Mouse (Mus musculus): Measurements from ENCODE around the gene Gstm6. TPM values are rescaled to one million over a fixed set of nuclear protein-coding genes. Genes with fewer than 3 reads are reported as not detected.
A peak's percentile ranks its signal among the peaks of the same experiment; 100 is the strongest.

Gene Gstm6
- polyA plus RNA-seq, 1 experiment from 2014 or later, result 8.8 TPM

DNA sequence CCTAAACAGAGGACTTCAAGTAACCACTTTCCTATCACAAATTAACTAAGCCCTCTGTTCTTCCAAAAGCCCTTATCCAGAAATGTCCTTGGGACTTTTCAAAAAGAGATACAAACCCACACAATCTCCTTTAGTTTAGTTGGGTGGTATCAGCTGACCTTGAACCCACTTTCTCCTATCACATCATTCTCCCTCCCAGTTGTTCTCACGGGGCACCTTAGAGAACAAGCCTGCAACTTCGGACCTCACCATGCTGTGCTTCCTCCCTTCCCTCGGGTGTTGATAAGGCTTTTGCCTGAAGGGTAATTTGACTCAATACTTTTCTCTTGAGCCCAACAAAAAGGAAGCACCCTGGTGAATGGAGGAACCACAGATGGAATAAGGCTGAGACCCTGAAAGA lies 7.7 kb downstream of the Gstm6 start:
- Histone ChIP-seq H3K36me3 (ENCODE audit: insufficient read depth, low read length) (no peaks in the 10 kb centered on the region), H3K4me1 (replicated peaks; ENCODE audit: insufficient read depth, low read length) (0 out of 2 replicates have a peak, but pooled peaks cover 3% of the 10 kb centered on the region), H3K9me3 (replicated peaks; ENCODE audit: low read length) (no peaks in the 10 kb centered on the region), H3K4me2 (ENCODE audit: low read length) (no peak overlapping the region), H3K9ac (ENCODE audit: low read depth, low read length) (no peak overlapping the region), H3K27me3 (ENCODE audit: insufficient read depth, low read length) (no peaks in the 10 kb centered on the region), H3K27ac (no peak overlapping the region), H3K4me3 (replicated peaks; ENCODE audit: low read depth, low read length) (no peak overlapping the region)
- TF ChIP-seq CTCF (IDR thresholded peaks at IDR 0.05; ENCODE audit: low read depth), result no peak
- ATAC-seq (replicated peaks; ENCODE audit: low FRiP score, low read depth) (no peak), DNase-seq (ENCODE audit: low spot score) (no peak)
- 69% methylated on average over 3 of the region's 3 CpGs for WGBS

DNA sequence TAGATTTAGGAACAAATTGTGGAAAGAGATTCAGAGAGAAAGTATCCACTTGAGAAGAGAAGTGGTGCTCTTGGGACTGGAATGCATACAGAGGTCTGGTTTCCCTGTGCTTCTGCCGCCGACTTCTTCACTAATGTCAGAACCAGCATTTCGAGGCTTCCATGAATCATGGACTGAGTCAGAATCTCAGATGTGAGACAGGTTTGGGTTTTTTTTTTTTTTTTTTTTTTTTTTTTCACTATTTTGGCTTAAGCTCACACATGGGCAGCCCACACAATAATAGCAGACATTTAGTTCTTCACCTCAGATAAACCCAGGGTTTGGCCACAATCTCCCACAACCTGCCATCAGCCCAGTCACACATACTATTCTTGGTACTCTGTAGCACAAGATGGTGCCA lies 8.3 kb downstream of the Gstm6 start:
- no peak overlapping the region for H3K4me2 ChIP-seq (ENCODE audit: low read length)
- no peaks in the 10 kb centered on the region for H3K9me3 ChIP-seq (replicated peaks; ENCODE audit: low read length)
- ATAC-seq (replicated peaks; ENCODE audit: low FRiP score, low read depth) (no peak), DNase-seq (ENCODE audit: low spot score) (no peak)
- no peaks in the 10 kb centered on the region for H3K36me3 ChIP-seq (ENCODE audit: insufficient read depth, low read length)
- no peak overlapping the region for H3K9ac ChIP-seq (ENCODE audit: low read depth, low read length)
- H3K27ac ChIP-seq, result no peak overlapping the region
- no peak for TF ChIP-seq CTCF (IDR thresholded peaks at IDR 0.05; ENCODE audit: low read depth)
- WGBS, result 85% methylated on average over 3 of the region's 3 CpGs
- no peak overlapping the region for H3K4me3 ChIP-seq (replicated peaks; ENCODE audit: low read depth, low read length)
- 0 out of 2 replicates have a peak, but pooled peaks cover 3% of the 10 kb centered on the region for H3K4me1 ChIP-seq (replicated peaks; ENCODE audit: insufficient read depth, low read length)
- H3K27me3 ChIP-seq (ENCODE audit: insufficient read depth, low read length), result no peaks in the 10 kb centered on the region

DNA sequence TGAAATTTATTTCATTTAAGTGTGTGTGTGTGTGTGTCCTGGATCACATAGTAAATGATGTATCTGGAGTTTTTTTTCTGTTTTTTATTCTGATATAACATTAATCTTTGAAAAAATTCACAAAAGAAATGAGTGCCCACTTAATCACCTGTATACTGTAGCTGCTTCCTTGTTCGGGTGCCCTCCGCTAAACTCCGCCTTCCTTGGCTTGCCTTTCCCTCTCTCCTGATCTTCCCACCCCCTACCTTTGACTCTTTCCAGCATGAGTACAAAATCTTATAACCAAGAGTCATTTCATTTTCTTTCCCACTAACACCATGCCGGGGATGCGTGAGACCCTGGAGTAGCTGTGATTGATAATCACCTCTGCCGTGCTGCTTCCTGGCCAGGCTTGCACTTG lies 11.4 kb downstream of the Gstm6 start:
- no peaks in the 10 kb centered on the region for H3K36me3 ChIP-seq (ENCODE audit: insufficient read depth, low read length)
- H3K4me3 ChIP-seq (replicated peaks; ENCODE audit: low read depth, low read length), result no peak overlapping the region
- TF ChIP-seq CTCF (IDR thresholded peaks at IDR 0.05; ENCODE audit: low read depth), result no peak
- H3K4me2 ChIP-seq (ENCODE audit: low read length), result no peak overlapping the region
- ATAC-seq (replicated peaks; ENCODE audit: low FRiP score, low read depth) (no peak), DNase-seq (ENCODE audit: low spot score) (no peak)
- H3K9ac ChIP-seq (ENCODE audit: low read depth, low read length), result no peak overlapping the region
- H3K4me1 ChIP-seq (replicated peaks; ENCODE audit: insufficient read depth, low read length), result no peaks in the 10 kb centered on the region
- no peak overlapping the region for H3K27ac ChIP-seq
- no peaks in the 10 kb centered on the region for H3K27me3 ChIP-seq (ENCODE audit: insufficient read depth, low read length)
- H3K9me3 ChIP-seq (replicated peaks; ENCODE audit: low read length), result no peaks in the 10 kb centered on the region
- 71% methylated on average over 6 of the region's 6 CpGs for WGBS

DNA sequence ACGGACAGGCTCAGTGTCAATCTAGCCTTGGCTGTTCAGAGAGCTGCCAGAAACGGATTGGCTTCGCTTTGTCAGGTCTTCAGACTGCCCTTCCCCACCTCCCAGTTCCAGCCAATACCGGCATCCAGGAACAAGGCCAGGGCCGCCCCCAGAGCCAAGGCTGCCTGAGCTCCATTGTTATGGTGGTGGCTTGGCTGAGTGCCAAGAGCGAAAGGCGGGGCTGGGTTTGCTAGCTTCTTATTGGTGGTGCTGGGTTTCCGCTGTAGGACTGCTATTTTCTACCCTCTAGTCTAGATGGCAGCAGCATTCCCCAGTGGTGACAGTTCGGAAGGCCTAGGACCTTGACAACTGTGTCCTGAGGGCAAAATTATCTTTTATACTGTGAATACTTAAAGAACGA lies 11.9 kb downstream of the Gstm6 start, which contains the start of gene Gstm7:
Gene Gstm7 (minus strand): TSS at position 148 of the 400 bp plus-strand sequence.
- TF ChIP-seq CTCF (IDR thresholded peaks at IDR 0.05; ENCODE audit: low read depth), result peak; percentile 51; the same call in 1 of the 2 replicates
- no peak within 1 kb of the TSS for H3K27ac ChIP-seq
- no peak within 1 kb of the TSS for H3K9ac ChIP-seq (ENCODE audit: low read depth, low read length)
- peak within 1 kb of the TSS; percentile 15; the same call in 1 of the 2 replicates for H3K4me3 ChIP-seq (replicated peaks; ENCODE audit: low read depth, low read length)
- whole genome bisulfite sequencing, result 9% methylated on average over 10 of the region's 10 CpGs
- no peaks in the 10 kb centered on the region for H3K9me3 ChIP-seq (replicated peaks; ENCODE audit: low read length)
- DNase-seq (ENCODE audit: low spot score) (peak; percentile 96), ATAC-seq (replicated peaks; ENCODE audit: low FRiP score, low read depth) (peak; percentile 97)
- H3K27me3 ChIP-seq (ENCODE audit: insufficient read depth, low read length), result no peaks in the 10 kb centered on the region
- no peaks in the 10 kb centered on the region for H3K36me3 ChIP-seq (ENCODE audit: insufficient read depth, low read length)
- peak within 1 kb of the TSS; percentile 36 for H3K4me2 ChIP-seq (ENCODE audit: low read length)
- H3K4me1 ChIP-seq (replicated peaks; ENCODE audit: insufficient read depth, low read length), result no peaks in the 10 kb centered on the region

GRCm38 (mm10) chr3:107931134-107931533 lies 12.4 kb downstream of the Gstm6 start:
- Histone ChIP-seq H3K4me2 (ENCODE audit: low read length) (peak overlapping the region; percentile 36), H3K9me3 (replicated peaks; ENCODE audit: low read length) (no peaks in the 10 kb centered on the region), H3K4me3 (replicated peaks; ENCODE audit: low read depth, low read length) (peak overlapping the region; percentile 15; the same call in 1 of the 2 replicates), H3K27me3 (ENCODE audit: insufficient read depth, low read length) (no peaks in the 10 kb centered on the region), H3K9ac (ENCODE audit: low read depth, low read length) (no peak overlapping the region), H3K4me1 (replicated peaks; ENCODE audit: insufficient read depth, low read length) (no peaks in the 10 kb centered on the region), H3K36me3 (ENCODE audit: insufficient read depth, low read length) (no peaks in the 10 kb centered on the region), H3K27ac (no peak overlapping the region)
- DNase-seq (ENCODE audit: low spot score) (no peak), ATAC-seq (replicated peaks; ENCODE audit: low FRiP score, low read depth) (no peak)
- 67% methylated on average over 2 of the region's 2 CpGs for WGBS
- no peak for TF ChIP-seq CTCF (IDR thresholded peaks at IDR 0.05; ENCODE audit: low read depth)

- WGBS, result 85% methylated on average over 4 of the region's 4 CpGs
- no peak overlapping the region for H3K4me3 ChIP-seq (replicated peaks; ENCODE audit: low read depth, low read length)
- H3K27me3 ChIP-seq (ENCODE audit: insufficient read depth, low read length), result no peaks in the 10 kb centered on the region
- no peak for ATAC-seq (replicated peaks; ENCODE audit: low FRiP score, low read depth)
- no peak overlapping the region for H3K9ac ChIP-seq (ENCODE audit: low read depth, low read length)
- H3K4me1 ChIP-seq (replicated peaks; ENCODE audit: insufficient read depth, low read length), result no peaks in the 10 kb centered on the region
- no peaks in the 10 kb centered on the region for H3K9me3 ChIP-seq (replicated peaks; ENCODE audit: low read length)
- H3K36me3 ChIP-seq (ENCODE audit: insufficient read depth, low read length), result no peaks in the 10 kb centered on the region
- H3K27ac ChIP-seq, result no peak overlapping the region
- no peak for DNase-seq (ENCODE audit: low spot score)
- no peak overlapping the region for H3K4me2 ChIP-seq (ENCODE audit: low read length)
- TF ChIP-seq CTCF (IDR thresholded peaks at IDR 0.05; ENCODE audit: low read depth), result no peak
Measured at GRCm38 (mm10) chr3:107929731-107930130, 13.8 kb downstream of the Gstm6 start.

GRCm38 (mm10) chr3:107929243-107929642 lies 14.3 kb downstream of the Gstm6 start:
- no peak for ATAC-seq (replicated peaks; ENCODE audit: low FRiP score, low read depth)
- TF ChIP-seq CTCF (IDR thresholded peaks at IDR 0.05; ENCODE audit: low read depth), result no peak

More at GRCm38 (mm10) chr3:107929243-107929642, 14.3 kb downstream of the Gstm6 start:
- H3K4me1 ChIP-seq (replicated peaks; ENCODE audit: insufficient read depth, low read length), result no peaks in the 10 kb centered on the region
- H3K27ac ChIP-seq, result no peak overlapping the region
- 78% methylated on average over 4 of the region's 4 CpGs for WGBS
- H3K9me3 ChIP-seq (replicated peaks; ENCODE audit: low read length), result no peaks in the 10 kb centered on the region
- no peaks in the 10 kb centered on the region for H3K27me3 ChIP-seq (ENCODE audit: insufficient read depth, low read length)
- H3K4me3 ChIP-seq (replicated peaks; ENCODE audit: low read depth, low read length), result no peak overlapping the region
- H3K9ac ChIP-seq (ENCODE audit: low read depth, low read length), result no peak overlapping the region
- no peaks in the 10 kb centered on the region for H3K36me3 ChIP-seq (ENCODE audit: insufficient read depth, low read length)
- H3K4me2 ChIP-seq (ENCODE audit: low read length), result no peak overlapping the region
- no peak for DNase-seq (ENCODE audit: low spot score)

Data from kidney, postnatal 0 days (tissue).